Mouse (Mus musculus) testis, adult 2 months (tissue): Measurements from ENCODE around the gene Ilkap.

ENCODE experiments used
- CTCF ChIP-seq: fragments of 200-500 bp; IDR thresholded peaks from 2 replicates; pipeline ENCODE4 v1.5.1; 2012; ENCODE audit warnings: low read depth, mild to moderate bottlenecking, inconsistent platforms, low read length, moderate library complexity; ENCODE audit not compliant: control insufficient read depth, insufficient read depth, insufficient replicate concordance
- POLR2A ChIP-seq: fragments of 200-500 bp; IDR thresholded peaks from 2 replicates; pipeline ENCODE4 v1.6.1; 2012; ENCODE audit warnings: low read depth, mild to moderate bottlenecking, inconsistent platforms, low read length, moderate library complexity; ENCODE audit not compliant: control insufficient read depth

- TF ChIP-seq POLR2A, result no peak
- no peak for TF ChIP-seq CTCF
Measured at GRCm38 (mm10) chr1:91434905-91435304, 36.3 kb upstream of the Ilkap start.
